Mouse (Mus musculus) embryo, embryonic 11 days (tissue): ENCODE data around the gene Cutc.

Experiments used
- DNase-seq: peaks from one replicate; pipeline ENCODE4 v3.0.0-alpha.2; 2015

Cutc gene

GRCm38 (mm10) chr19:43754237-43754636 is 1.4 kb downstream of the Cutc start:
- DNase-seq: no peak

GRCm38 (mm10) chr19:43754872-43755271 is 2.1 kb downstream of the Cutc start:
- no peak for DNase-seq

GRCm38 (mm10) chr19:43760504-43760903 is 7.7 kb downstream of the Cutc start:
- DNase-seq: peak; percentile 79

- no peak for DNase-seq
Observed at GRCm38 (mm10) chr19:43761543-43762256, 8.9 kb downstream of the Cutc start.

GRCm38 (mm10) chr19:43762410-43762809 is 9.6 kb downstream of the Cutc start:
- DNase-seq: no peak

- no peak for DNase-seq
Observed at GRCm38 (mm10) chr19:43766451-43766850, 13.7 kb downstream of the Cutc start.

GRCm38 (mm10) chr19:43767549-43768322 is 14.9 kb downstream of the Cutc start:
- DNase-seq: no peak

GRCm38 (mm10) chr19:43769366-43769960 is 16.7 kb downstream of the Cutc start:
- no peak for DNase-seq

GRCm38 (mm10) chr19:43770584-43770983 is 17.8 kb downstream of the Cutc start:
- DNase-seq: no peak

- DNase-seq: no peak
Observed at GRCm38 (mm10) chr19:43771499-43771969, 18.7 kb downstream of the Cutc start.

GRCm38 (mm10) chr19:43772311-43772710 is 19.5 kb downstream of the Cutc start:
- no peak for DNase-seq

- no peak for DNase-seq
Observed at GRCm38 (mm10) chr19:43775433-43775832, 22.6 kb downstream of the Cutc start.

GRCm38 (mm10) chr19:43776561-43776960 is 23.8 kb downstream of the Cutc start:
- DNase-seq: no peak

- no peak for DNase-seq
Observed at GRCm38 (mm10) chr19:43777308-43777707, 24.5 kb downstream of the Cutc start.

GRCm38 (mm10) chr19:43780391-43780790 is 27.6 kb downstream of the Cutc start:
- no peak for DNase-seq

GRCm38 (mm10) chr19:43781980-43782379 is 29.2 kb downstream of the Cutc start, which contains the start of gene Abcc2:
TSS of gene Abcc2 (plus strand) at chr19:43782192.
- no peak for DNase-seq

GRCm38 (mm10) chr19:43784761-43785160 is 32.0 kb downstream of the Cutc start:
- DNase-seq: no peak

GRCm38 (mm10) chr19:43786249-43787026 is 33.6 kb downstream of the Cutc start:
- no peak for DNase-seq

- DNase-seq: no peak
Observed at GRCm38 (mm10) chr19:43789817-43790216, 37.0 kb downstream of the Cutc start.

- no peak for DNase-seq
Observed at GRCm38 (mm10) chr19:43792537-43792936, 39.7 kb downstream of the Cutc start.

GRCm38 (mm10) chr19:43793951-43794350 is 41.2 kb downstream of the Cutc start:
- DNase-seq: no peak

GRCm38 (mm10) chr19:43795511-43795910 is 42.7 kb downstream of the Cutc start:
- no peak for DNase-seq

GRCm38 (mm10) chr19:43797216-43797615 is 44.4 kb downstream of the Cutc start:
- no peak for DNase-seq
